Mouse (Mus musculus) CH12.LX (cell line): ENCODE results near the gene Nupr1. TPM values are rescaled to one million over a fixed set of nuclear protein-coding genes. Genes with fewer than 3 reads are reported as not detected.
A peak's percentile ranks its signal among the peaks of the same experiment; 100 is the strongest.

Experiments
- DNase-seq: peaks from one replicate; pipeline ENCODE4 v3.0.0-alpha.2; 2013; ENCODE audit errors: extremely low read depth
- H3K27ac ChIP-seq: 2 replicates; pipeline ENCODE4 v1.5.1; 2012; ENCODE audit warnings: low read depth, mild to moderate bottlenecking, control low read depth, moderate library complexity; ENCODE audit not compliant: insufficient read depth
- H3K27me3 ChIP-seq: replicated peaks from 2 replicates; pipeline ENCODE3; 2012; ENCODE audit warnings: inconsistent platforms
- H3K36me3 ChIP-seq, 2 experiments: replicated peaks in 1 of 2; 2 replicates each; pipeline versions ENCODE3 to v1.6.1; 2012; ENCODE audit warnings: inconsistent platforms in 1 of 2, low read length in 1 of 2, mild to moderate bottlenecking in 1 of 2, mixed read lengths in 1 of 2, moderate library complexity in 1 of 2; ENCODE audit not compliant: control insufficient read depth in 1 of 2, insufficient read depth in 1 of 2
- H3K4me1 ChIP-seq, 2 experiments: 2 replicates each; pipeline ENCODE4 v1.6.1; 2012; ENCODE audit warnings: inconsistent platforms in 1 of 2, moderate library complexity in 1 of 2; ENCODE audit not compliant: insufficient read depth in 2 of 2, control insufficient read depth in 1 of 2
- H3K4me2 ChIP-seq: 2 replicates; pipeline ENCODE4 v1.6.1; 2012; ENCODE audit warnings: low read depth, mild to moderate bottlenecking, control low read depth; ENCODE audit not compliant: poor library complexity, insufficient read depth, severe bottlenecking
- H3K4me3 ChIP-seq, 3 experiments: fragments of 150-350 bp in 1 of 3; sonication (generic) in 1 of 3; replicated peaks in 1 of 3; 2 replicates each; pipeline versions ENCODE3 to v1.5.1; 2011 to 2012; ENCODE audit warnings: low read depth in 2 of 3, low read length in 2 of 3, mild to moderate bottlenecking in 2 of 3, moderate library complexity in 2 of 3, control low read depth in 1 of 3, improper control_type of control experiment in 1 of 3, inconsistent platforms in 1 of 3, mixed read lengths in 1 of 3; ENCODE audit not compliant: poor library complexity in 1 of 3
- H3K79me2 ChIP-seq: replicated peaks from 2 replicates; pipeline ENCODE4 v1.6.1; 2012; ENCODE audit warnings: mild to moderate bottlenecking, moderate library complexity; ENCODE audit not compliant: control insufficient read depth, poor library complexity, insufficient read depth, severe bottlenecking; ENCODE audit errors: extremely low read depth
- H3K9ac ChIP-seq: 2 replicates; pipeline ENCODE4 v1.6.1; 2012; ENCODE audit warnings: low read depth, mild to moderate bottlenecking, control low read depth, moderate library complexity; ENCODE audit not compliant: insufficient read depth
- H3K9me3 ChIP-seq: replicated peaks from 2 replicates; pipeline ENCODE3; 2012; ENCODE audit warnings: low read length, inconsistent platforms, mixed read lengths
- CHD1 ChIP-seq: IDR thresholded peaks from 2 replicates; pipeline ENCODE4 v1.6.1; 2012; ENCODE audit warnings: low read depth, low read length, improper control_type of control experiment, inconsistent platforms
- E2F4 ChIP-seq: IDR thresholded peaks from 2 replicates; pipeline ENCODE4 v1.6.1; 2011; ENCODE audit warnings: low read depth, low read length, improper control_type of control experiment; ENCODE audit not compliant: insufficient replicate concordance
- EP300 ChIP-seq: IDR thresholded peaks from 2 replicates; pipeline ENCODE4 v1.6.1; 2011; ENCODE audit warnings: low read length, improper control_type of control experiment
- IRF4 ChIP-seq: IDR thresholded peaks from 2 replicates; pipeline ENCODE4 v1.6.1; 2014; ENCODE audit warnings: low read depth, mild to moderate bottlenecking, inconsistent platforms, low read length, improper control_type of control experiment
- MAFK ChIP-seq: IDR thresholded peaks from 2 replicates; pipeline ENCODE4 v1.6.1; 2011; ENCODE audit warnings: low read length, improper control_type of control experiment; ENCODE audit not compliant: insufficient replicate concordance
- MAX ChIP-seq: IDR thresholded peaks from 2 replicates; pipeline ENCODE4 v1.6.1; 2011; ENCODE audit warnings: low read length, improper control_type of control experiment
- MAZ ChIP-seq: IDR thresholded peaks from 2 replicates; pipeline ENCODE4 v1.6.1; 2012; ENCODE audit warnings: low read depth, mild to moderate bottlenecking, inconsistent platforms, low read length, improper control_type of control experiment, moderate library complexity
- MEF2A ChIP-seq: IDR thresholded peaks from 2 replicates; pipeline ENCODE4 v1.6.1; 2014; ENCODE audit warnings: low read depth, mild to moderate bottlenecking, inconsistent platforms, low read length, improper control_type of control experiment, borderline replicate concordance
- MXI1 ChIP-seq: IDR thresholded peaks from 2 replicates; pipeline ENCODE4 v1.6.1; 2011; ENCODE audit warnings: mild to moderate bottlenecking, low read depth, low read length, improper control_type of control experiment
- NELFE ChIP-seq: IDR thresholded peaks from 2 replicates; pipeline ENCODE4 v1.6.1; 2011; ENCODE audit warnings: low read depth, low read length, improper control_type of control experiment
- POLR2AphosphoS2 ChIP-seq: IDR thresholded peaks from 2 replicates; pipeline ENCODE4 v1.6.1; 2011; ENCODE audit warnings: low read depth, low read length, improper control_type of control experiment
- UBTF ChIP-seq: IDR thresholded peaks from 2 replicates; pipeline ENCODE4 v1.6.1; 2012; ENCODE audit warnings: low read depth, mild to moderate bottlenecking, inconsistent platforms, low read length, improper control_type of control experiment, moderate library complexity
- USF1 ChIP-seq: IDR thresholded peaks from 2 replicates; pipeline ENCODE4 v1.6.1; 2014; ENCODE audit warnings: low read depth, mild to moderate bottlenecking, inconsistent platforms, low read length, improper control_type of control experiment
- USF2 ChIP-seq: conservative IDR thresholded peaks from 2 replicates; pipeline ENCODE4 v1.6.1; 2011; ENCODE audit warnings: low read depth, low read length, improper control_type of control experiment
- ZMIZ1 ChIP-seq: IDR thresholded peaks from 2 replicates; pipeline ENCODE4 v1.6.1; 2012; ENCODE audit warnings: low read depth, mild to moderate bottlenecking, inconsistent platforms, low read length, improper control_type of control experiment
- dilution Hi-C: fragments of 300-500 bp; cut with MboI; formaldehyde crosslinking; loops from 2 replicates; pipeline ENCODE4 v1.14.3; 2020; ENCODE audit warnings: low sequenced_read_pairs; ENCODE audit not compliant: extremely low pct_unique_long_range_greater_than_20kb, extremely low pct_ligation_motif_present
- in situ Hi-C: fragments of 300-500 bp; cut with MboI; formaldehyde crosslinking; loops from 3 replicates; pipeline ENCODE4 v1.14.3; 2019; ENCODE audit warnings: low sequenced_read_pairs, low pct_ligation_motif_present, low pct_unique_long_range_greater_than_20kb, mixed read lengths
- polyA plus RNA-seq: library from polyadenylated mRNA; unstranded; fragments of >175 nt; gene quantifications from 2 replicates; pipeline ENCODE4 v1.2.1, GENCODE M21; 2012; ENCODE audit warnings: low read depth; ENCODE audit not compliant: insufficient read length
- total RNA-seq, 2 experiments: library from RNA; depleted of rRNA; stranded (reverse); fragments of 300-350 nt in 1 of 2; fragments of >200 nt in 1 of 2; gene quantifications; 2 replicates each; pipeline ENCODE4 v1.2.3; 2012 to 2014

Nupr1 gene
- total and polyA plus RNA-seq, 3 experiments = 6.4 to 13.9 (median 13.5) TPM

GRCm38 (mm10) chr7:126657522-126657921 is 26.9 kb upstream of the Nupr1 start:
- H3K4me2 ChIP-seq = no peak overlapping the region
- in situ Hi-C loops = no loop called here
- no peak overlapping the region for H3K27ac ChIP-seq
- dilution Hi-C loops = no loop called here
- TF ChIP-seq E2F4 = no peak
- no peak for TF ChIP-seq NELFE
- TF ChIP-seq USF1 = no peak
- TF ChIP-seq ZMIZ1 = no peak
- TF ChIP-seq MAZ = no peak
- H3K27me3 ChIP-seq = no peaks in the 10 kb centered on the region
- no peak overlapping the region for H3K4me3 ChIP-seq
- no peak for DNase-seq
- H3K36me3 ChIP-seq = peaks cover 6 to 34% of the 10 kb centered on the region in 2 experiments
- H3K79me2 ChIP-seq = peaks cover 10% of the 10 kb centered on the region; the same call in 1 of the 2 replicates
- no peaks in the 10 kb centered on the region for H3K9me3 ChIP-seq
- H3K9ac ChIP-seq = no peak overlapping the region
- peaks cover 2 to 26% of the 10 kb centered on the region in 2 experiments; a peak in 2 of 4 replicates for H3K4me1 ChIP-seq

GRCm38 (mm10) chr7:126655695-126656094 is 25.0 kb upstream of the Nupr1 start:
- TF ChIP-seq MXI1 = no peak
- TF ChIP-seq UBTF = no peak
- TF ChIP-seq CHD1 = no peak
- TF ChIP-seq MAX = no peak
- no peak for TF ChIP-seq USF2
- TF ChIP-seq IRF4 = no peak
- TF ChIP-seq, all 38 proteins: peak for 0
- H3K9ac ChIP-seq = no peak overlapping the region
- H3K36me3 ChIP-seq = peaks cover 0 to 30% of the 10 kb centered on the region in 2 experiments
- no peak overlapping the region for H3K4me3 ChIP-seq
- in situ Hi-C loops (no loop called here), dilution Hi-C loops (no loop called here)
- no peaks in the 10 kb centered on the region for H3K27me3 ChIP-seq
- H3K79me2 ChIP-seq = peaks cover 10% of the 10 kb centered on the region
- H3K27ac ChIP-seq = peak overlapping the region; percentile 20
- H3K4me2 ChIP-seq = peak overlapping the region; percentile 7; the same call in 1 of the 2 replicates
- DNase-seq = peak; percentile 69
- no peaks in the 10 kb centered on the region for H3K9me3 ChIP-seq
- H3K4me1 ChIP-seq = peaks cover 2 to 39% of the 10 kb centered on the region in 2 experiments; a peak in 2 of 4 replicates

DNA sequence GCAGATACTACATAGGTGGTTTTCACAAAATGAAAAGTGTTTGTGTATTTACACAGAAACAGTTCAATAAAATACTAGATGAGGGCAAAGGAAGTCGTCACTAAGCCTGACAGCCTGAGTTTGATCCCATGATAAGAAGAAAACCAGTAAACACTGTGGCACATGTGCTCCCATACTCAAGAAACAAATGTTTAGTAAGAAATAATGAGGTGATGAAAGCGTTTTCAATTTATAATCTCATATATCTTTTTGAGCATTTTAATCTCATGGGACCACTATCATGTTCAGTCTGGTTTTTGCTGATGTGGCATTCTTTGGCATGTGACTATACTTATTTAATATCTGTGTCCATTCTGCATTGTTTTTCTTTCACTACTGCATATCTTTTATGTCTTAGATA is 23.3 kb upstream of the Nupr1 start:
- Histone ChIP-seq H3K4me3 (no peak overlapping the region), H3K4me1 (peaks cover 2 to 46% of the 10 kb centered on the region in 2 experiments; a peak in 2 of 4 replicates), H3K4me2 (no peak overlapping the region), H3K79me2 (peaks cover 12% of the 10 kb centered on the region), H3K27me3 (no peaks in the 10 kb centered on the region), H3K36me3 (peaks cover 0 to 29% of the 10 kb centered on the region in 2 experiments), H3K27ac (no peak overlapping the region)
- DNase-seq = no peak
- TF ChIP-seq ZMIZ1 (no peak), MEF2A (no peak), EP300 (no peak), MAFK (peak; percentile 86), POLR2AphosphoS2 (no peak), USF2 (no peak)
- TF ChIP-seq, all 38 proteins: peak for 1
- H3K9ac ChIP-seq = no peak overlapping the region
- no peaks in the 10 kb centered on the region for H3K9me3 ChIP-seq
- in situ Hi-C loops (no loop called here), dilution Hi-C loops (no loop called here)
